Mouse (Mus musculus) heart, adult 2 months (tissue): ENCODE data around the gene Hoxc13.

Experiments used
- CTCF ChIP-seq: fragments of 200-600 bp; IDR thresholded peaks from 2 replicates; pipeline ENCODE4 v1.8.1; 2022; ENCODE audit warnings: antibody characterized with exemption, mild to moderate bottlenecking, moderate library complexity
- EP300 ChIP-seq: fragments of 200-500 bp; IDR thresholded peaks from 2 replicates; pipeline ENCODE4 v1.6.1; 2011; ENCODE audit warnings: low read depth, low read length, control low read depth; ENCODE audit not compliant: insufficient read depth

DNA sequence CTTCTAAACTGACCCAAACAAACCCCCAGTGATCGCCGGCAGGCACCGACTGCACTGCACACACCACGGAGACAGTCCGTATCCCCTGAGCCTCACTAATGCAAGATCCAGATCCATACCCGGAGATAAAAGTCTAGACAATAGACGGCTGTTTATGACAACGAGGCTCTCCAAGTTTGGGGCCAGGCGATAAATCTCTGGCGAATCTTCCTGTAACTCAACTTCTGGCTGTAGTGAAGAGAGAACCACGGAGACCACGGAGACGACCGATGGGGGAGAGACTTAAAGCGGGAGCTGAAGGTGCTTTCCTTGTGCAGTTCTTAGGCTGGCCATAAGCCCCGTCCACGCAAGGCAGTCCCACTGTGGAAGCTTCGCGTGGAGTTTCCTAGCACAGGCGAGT, 28.8 kb downstream of the Hoxc13 start:
- TF ChIP-seq CTCF (no peak), EP300 (no peak)
